Mouse (Mus musculus): ENCODE measurements around the gene Gon4l.

DNA sequence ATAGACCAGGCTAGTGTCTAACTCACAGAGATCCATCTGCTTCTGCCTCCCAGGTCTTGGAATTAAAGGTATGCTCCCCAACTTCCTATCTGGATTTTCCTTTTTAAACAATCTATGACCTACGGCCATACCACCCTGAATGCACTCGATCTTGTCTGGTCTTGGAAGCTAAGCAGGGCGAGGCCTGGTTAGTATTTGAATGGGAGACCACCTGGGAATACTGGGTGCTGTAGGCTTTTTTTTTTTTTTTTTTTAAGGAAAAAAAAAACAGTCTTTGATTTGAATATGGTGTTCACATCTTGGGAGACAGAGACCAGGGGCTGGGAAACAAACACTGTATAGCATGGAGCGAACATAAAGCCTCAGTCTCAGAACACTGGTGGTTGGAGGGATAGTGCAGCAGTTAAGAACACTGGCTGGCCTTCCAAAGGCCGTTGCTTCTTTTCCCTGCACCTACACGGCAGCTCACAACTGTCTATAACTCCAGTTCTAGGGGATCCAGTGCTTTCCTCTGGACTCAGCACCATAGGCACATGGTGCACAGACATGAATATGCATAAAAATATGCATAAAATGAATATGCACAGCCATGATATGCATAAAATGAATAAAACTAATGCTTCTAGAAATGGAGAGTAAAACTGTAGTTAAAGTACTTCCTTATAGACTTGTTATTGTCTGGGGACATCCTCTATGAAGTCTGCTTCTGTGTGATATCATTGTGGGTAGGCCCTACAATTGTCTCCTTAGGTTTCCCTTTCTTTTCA is 71.5 kb downstream of the Gon4l start:
- TF ChIP-seq EP300 (IDR thresholded peaks at IDR 0.05; ENCODE audit: low read length) (no peak), MYC (IDR thresholded peaks at IDR 0.05; ENCODE audit: low read depth, low read length) (no peak), POLR2A (IDR thresholded peaks at IDR 0.05; ENCODE audit: low read depth, low read length) (no peak), MEF2A (IDR thresholded peaks at IDR 0.05; ENCODE audit: borderline replicate concordance, low read depth, low read length) (no peak)

Data from CH12.LX (cell line).